Mouse (Mus musculus): ENCODE results near the gene Ldha. TPM values are rescaled to one million over a fixed set of nuclear protein-coding genes. Genes with fewer than 3 reads are reported as not detected.
"Not testable (repeated sequence)": the region's sequence is repeated elsewhere in the genome, so short reads cannot be mapped to it uniquely, and the experiment has no call there.

Ldha gene
- total RNA-seq (2022) = 100 to 1,000 TPM; 313 to 352 (median 334) TPM

DNA sequence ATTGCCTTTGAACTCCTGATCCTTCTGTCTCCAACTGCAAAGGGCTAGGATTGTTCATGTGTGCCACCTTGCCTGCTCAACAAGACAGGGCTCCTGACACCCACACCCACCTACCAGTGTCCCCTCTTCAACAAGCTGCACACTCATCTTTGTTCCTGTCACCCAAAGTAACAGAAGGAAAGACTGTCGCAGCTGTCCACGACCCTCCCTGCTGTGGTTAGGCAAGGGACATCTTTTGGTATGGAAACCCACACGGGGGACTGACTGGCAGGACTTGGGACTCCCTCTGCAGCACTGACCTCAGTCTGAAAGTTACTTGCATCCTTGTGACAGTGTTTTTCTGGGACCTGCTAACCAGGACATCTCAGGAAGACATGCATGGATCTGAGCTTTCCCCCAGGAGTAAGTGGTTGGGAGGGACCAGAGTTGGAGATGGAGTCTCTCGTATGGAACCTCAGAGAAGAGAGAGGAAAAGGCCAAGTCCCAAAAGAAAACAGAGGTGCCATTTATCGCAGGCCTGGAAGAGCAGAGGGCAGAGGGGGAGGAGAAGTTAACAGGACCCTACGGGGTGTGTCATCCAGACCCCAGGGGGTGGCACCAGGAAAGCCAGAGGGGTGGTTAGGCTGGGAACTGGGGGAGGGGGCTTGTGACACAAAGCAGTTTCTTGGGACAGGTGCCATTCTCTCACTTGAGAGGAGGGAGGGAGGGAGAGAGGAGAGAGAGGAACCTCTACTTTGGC is at the start of gene Ldha:
Gene Ldha (plus strand): TSS at position 689 of the 739 bp plus-strand sequence.
- DNase-seq (ENCODE audit: low spot score in 2 of 2) = no peak

DNA sequence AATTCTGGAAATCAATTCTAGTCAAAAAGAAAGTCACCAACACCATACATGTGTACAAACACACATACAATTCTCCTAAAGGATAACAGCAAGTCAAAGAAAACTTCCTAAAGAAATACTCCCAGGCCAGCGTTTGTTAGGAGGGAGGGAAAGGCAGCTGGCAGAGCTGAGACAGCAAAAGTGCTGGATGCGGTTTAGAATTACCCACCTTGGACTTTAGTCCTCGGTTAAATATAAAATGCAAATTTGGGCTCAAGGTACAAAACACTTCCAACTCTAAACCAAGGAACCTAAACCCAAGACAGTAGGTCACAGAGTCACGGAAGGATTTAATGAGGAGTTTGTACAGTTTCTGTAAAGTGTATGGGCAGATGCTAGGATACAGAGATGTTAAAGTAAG is 47.4 kb upstream of the Ldha start:
- DNase-seq (ENCODE audit: low spot score in 2 of 2) = no peak

DNA sequence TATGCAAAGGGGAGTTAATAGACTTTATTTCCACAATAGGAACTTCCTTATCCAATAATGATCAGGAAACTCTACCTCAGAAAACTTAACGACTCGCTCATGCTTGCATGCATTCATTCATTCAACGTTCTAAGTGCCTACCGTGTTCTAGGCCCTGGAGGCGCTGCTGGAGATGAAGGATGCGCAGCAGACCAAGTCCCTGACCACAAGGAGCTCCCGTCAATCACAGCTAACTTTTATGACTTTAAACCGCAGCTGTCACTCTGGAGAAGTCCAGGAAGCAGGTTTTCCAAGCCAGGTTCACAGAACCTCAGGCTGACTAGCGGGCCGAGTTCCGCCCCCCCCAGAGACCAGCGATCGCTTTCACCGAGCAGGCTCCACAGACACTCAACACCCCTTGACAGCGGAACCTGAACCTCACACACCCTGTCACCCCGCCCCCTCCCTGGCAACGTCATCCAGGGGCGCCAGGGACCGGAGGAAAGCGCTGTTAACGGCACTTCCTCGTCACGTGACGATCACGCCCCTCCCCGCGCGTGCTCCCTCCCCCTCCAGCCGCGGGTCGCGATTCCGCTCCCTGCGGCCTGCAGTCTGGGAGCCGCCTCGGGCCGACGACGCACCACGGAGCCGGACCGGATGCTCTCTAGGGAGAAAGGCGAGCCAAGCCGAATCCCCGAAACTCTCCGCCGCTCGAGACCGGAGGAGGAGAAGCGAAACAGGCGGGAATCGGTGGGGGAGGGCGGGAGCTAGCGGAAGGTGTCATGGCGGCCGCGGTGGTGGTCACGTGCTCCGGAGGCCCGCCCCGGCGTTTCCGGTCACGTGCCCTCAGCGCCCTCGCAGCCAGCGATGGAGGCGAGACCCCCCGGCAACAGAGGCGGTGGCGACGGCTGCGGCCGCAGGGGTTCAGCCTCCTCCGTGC is 45.7 kb upstream of the Ldha start, which contains the start of the genes Hps5 and Gtf2h1:
Gene Hps5 (minus strand): TSS at position 778 of the 919 bp plus-strand sequence.
Gene Gtf2h1 (plus strand): TSS at position 817 of the 919 bp plus-strand sequence.
- peak; percentile 95 to 96 for DNase-seq (ENCODE audit: low spot score in 2 of 2)

DNA sequence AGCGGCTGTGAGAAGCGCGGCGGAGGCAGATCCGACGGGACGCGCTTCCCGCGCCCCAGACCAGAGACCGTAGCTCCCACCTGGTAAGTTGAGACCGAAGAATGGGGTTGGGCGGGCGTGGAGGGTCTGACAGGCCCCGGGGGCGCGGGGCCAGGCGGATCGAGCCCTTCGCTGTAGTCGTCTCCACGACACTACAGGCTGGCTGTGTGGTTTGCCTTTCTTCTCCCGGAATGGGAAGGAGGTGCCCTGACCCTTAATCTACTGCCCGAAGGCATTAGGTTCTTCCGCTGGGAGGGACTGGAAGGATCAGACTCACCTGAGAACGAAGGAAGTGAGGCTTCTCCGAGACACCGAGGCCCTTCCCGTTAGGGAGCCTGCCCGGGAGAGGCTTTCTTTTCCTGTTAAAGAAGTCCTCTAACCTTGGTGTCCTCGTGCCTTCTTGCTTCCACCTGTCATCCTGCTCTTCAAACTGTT is 45.0 kb upstream of the Ldha start:
- no peak for DNase-seq (ENCODE audit: low spot score in 2 of 2)

DNA sequence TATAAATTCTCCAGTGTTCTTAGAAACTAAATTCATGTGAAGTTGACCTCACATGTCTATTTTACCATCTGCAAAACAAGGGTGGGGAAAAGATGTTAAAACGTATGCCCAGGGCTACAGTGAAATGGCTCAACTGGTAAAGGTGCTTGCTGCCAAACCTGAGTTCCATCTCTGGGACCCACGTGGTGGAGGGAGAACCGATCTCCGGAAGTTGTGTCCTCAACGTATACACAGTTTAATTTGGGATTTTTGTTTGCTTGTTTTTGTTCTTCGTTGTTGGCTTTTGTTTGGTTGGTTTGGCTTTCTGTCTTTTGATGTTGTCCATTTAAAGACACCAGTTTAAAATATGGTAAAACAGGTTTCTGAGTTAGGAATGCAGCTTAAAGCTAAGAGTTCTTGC is 44.5 kb upstream of the Ldha start:
- no peak for DNase-seq (ENCODE audit: low spot score in 2 of 2)

DNA sequence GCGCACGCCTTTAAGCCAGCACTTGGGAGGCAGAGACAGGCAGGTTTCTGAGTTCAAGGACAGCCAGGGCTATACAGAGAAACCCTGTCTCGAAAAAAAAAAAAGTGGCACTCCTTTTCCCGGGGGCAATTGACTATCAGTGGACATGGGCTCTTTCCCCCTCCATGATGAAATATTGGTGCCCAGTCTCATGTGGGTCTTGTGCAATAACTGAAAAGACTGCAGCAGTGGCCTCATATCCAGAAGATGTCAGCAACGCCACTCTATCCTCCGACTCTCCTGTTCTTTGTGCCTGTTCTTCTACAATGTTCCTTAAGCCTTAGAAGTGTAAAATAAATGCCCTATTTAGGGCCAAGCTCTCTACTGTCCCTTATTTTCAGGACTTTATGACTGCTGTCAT is 30.9 kb upstream of the Ldha start:
- DNase-seq (ENCODE audit: low spot score in 2 of 2) = no peak

DNA sequence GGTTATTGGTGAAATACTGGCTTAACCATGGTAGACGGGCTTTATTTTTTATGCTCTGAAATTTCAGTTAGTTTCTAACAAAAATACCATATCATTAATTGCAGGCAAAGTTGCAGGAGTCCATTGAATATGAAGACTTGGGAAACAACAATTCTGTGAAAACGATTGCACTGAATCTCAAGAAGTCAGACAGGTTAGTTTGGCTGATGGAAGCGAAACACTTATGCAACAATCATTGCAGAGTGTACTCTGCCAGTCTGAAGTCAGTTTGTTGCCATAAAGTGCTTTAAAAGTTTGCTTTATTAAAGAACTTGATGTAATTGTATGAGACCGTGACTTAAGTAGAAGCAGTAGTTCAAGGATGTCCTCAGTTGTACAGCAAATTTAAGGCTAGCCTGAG is 27.3 kb upstream of the Ldha start:
- DNase-seq (ENCODE audit: low spot score in 2 of 2) = no peak

DNA sequence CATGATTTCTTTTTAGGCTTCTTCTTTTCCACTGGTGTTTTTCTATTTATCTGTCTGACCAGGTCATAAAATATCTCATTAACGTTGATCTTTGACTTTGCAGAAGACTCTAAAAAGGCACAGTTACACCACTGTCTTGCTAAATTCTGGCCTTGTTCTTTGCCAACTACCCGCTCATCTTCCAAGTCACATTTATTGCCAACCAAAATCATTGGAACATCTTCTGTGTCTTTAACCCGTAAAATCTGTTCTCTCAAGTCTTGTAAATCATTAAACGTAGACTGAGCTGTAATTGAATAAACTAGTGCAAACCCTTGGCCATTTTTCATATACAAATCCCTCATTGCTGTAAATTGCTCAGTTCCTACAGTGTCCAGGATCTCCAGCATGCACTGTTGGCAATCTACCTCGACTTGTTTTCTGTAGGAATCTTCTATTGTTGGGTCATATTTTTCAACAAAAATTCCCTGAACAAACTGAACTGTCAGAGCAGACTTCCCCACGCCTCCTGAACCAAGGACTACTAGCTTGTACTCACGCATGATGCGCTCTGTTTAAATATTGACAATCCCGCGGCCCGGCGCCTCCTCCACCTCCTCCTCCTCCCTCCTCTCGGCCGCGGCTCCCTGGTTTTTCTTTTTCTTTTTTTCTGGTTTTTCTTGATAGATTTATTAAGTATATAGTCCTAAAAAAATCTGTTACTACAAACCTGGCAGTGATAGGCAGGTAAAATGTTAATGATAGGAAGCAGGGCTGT is 20.2 kb upstream of the Ldha start:
- DNase-seq (ENCODE audit: low spot score in 2 of 2) = not testable (repeated sequence)

DNA sequence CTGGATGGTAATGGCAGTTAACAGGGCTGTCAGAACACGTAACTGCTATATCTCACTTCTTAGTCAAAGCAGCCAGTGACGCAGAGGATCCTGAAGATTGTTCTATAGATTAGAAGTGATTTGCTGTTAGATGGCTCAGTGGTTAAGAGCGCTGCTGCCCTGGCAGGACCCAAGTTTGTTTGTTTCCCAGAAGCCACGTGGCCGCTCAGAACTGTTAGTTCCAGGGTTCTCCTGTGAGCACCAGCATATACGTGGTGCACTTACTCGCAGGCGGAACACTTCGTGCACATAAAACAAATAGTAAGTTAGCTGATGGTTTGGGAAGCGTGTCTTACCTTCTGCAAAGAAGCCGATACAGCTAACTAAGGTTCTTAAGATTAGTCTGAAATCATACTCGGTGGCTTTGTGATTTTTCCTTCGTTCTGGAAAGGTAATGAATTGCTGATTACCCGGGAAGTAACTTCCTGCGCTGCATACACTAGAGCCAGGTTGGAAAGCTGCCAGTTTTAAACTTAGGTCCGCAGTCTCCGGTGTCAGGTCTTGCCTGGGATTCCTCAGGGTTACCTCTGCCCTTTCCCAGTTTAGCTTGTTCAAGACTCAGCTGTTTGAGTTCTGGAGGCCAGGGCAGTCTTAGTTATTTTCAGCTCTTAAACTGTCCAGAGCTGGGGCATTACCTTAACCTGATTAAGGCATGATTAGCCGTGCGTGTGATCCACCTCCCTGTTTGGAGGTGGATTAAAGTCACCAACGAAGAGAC is 14.1 kb upstream of the Ldha start:
- DNase-seq (ENCODE audit: low spot score in 2 of 2) = no peak

DNA sequence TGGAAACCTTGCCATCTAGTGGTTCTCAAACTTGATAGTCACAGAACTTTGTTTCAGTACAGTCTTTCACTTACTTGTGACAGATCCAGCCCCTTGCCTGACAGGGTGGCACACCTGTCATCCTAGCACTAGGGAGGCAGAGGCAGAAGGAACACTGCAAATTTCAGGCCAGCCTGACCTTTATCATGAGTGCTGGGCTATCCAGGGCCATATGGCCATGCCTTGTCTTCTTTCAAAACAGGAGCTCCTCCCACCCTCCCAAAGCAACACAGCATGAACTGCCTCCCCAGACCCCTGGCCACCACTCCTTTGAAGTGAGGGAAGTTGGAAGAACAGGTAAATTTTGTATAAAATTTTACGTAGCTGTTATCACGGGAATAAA is 13.5 kb upstream of the Ldha start:
- DNase-seq (ENCODE audit: low spot score in 2 of 2) = no peak

DNA sequence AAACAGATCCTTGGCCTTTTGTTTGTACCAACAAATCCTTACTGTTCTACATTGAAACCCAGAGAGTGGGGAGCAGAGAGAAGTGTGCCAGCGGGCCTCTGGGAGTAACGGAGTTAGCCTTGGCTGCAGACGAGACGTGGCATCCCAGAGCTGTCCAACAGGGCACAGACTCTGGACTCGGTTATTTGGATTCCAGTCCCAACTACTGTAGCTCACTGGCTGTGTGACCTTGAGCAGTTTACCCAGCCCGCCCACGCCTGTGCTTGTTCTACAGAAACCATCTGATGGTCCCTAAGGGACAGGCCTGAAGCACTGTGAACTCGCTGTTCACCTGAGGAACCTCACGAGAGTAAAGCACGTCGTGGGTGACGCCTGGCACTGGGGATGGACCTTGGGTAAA is 11.4 kb upstream of the Ldha start:
- no peak for DNase-seq (ENCODE audit: low spot score in 2 of 2)

DNA sequence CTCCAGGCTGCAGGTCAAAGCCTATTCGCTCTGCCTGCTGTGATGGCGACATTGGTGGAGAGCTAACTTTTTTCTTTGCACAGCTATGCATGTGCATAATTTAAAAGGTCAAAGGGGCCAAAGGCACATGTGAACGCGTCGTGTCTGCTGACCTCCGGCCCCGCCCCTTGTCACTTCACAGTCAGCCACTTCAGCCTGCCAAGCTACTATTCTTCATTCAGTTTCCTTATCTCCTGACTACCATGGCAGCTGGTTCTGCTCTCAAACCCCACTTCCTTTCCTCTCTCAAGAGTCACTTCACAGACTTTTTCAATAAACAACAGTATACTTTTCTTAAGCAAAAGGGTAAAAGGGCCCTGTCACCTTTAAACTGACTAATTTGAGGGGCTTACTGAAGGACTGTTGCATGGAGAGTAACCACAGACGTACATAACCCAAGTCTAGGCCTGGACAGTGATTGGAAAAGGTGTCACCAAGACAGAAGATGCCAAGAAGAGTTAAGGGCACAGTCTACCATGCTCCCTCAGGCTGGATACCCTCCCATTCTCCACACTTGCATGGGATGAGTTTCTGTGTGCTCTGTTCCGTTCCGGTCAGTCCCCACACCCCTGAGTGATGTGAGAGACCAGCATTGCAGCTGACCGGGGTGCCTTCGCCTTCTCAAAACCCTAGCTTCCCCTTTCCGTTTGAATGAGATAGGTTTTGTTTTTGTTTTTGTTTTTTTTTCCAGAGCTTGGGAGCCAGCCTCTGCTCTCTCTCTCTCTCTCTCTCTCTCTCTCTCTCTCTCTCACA is 10.3 kb upstream of the Ldha start:
- no peak for DNase-seq (ENCODE audit: low spot score in 2 of 2)

DNA sequence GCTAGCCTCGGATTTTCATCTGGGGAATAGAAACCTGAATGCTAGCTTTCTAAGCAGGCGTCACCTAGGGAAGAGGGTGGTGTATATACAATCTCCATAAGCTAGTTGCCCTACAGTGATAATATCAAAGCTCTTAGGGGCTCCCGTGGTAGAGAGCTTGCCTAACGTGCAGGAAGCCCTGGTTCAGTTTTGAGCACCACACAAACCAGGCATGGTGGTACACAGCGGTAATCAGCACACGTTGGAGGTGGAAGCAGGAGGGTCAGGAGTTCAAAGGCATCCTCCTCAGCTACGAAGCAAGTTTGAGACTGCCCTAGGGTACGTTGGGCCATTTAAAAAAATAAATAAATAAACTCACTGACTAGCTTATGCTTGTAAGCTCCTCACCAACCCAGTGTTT is 9.6 kb upstream of the Ldha start:
- no peak for DNase-seq (ENCODE audit: low spot score in 2 of 2)

DNA sequence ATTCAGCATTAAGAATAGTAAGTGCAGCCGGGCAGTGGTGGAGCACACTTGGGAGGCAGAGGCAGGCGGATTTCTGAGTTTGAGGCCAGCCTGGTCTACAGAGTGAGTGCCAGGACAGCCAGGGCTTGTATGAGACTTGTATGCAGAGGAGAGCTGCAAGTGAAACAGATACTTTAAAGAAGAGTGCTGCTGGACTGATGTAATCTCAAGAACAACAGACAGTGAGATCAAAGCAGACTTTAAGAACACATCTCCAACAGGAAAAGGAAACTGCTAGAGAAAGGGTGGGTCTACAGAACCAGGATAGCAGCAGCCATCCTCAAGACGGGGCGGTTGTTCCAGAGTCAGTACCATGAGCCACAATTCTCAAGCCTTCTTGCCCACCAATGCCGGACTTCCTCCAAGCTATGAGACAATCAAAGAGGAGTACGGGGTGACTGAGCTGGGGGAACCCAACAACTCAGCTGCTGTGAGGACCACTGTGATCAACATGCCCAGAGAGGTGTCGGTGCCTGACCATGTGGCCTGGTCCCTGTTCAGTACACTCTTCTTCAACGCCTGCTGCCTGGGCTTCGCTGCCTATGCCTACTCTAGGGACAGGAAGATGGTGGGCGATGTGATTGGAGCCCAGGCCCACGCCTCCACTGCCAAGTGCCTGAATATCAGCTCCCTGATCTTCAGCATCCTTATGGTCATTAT is 9.0 kb upstream of the Ldha start:
- DNase-seq (ENCODE audit: low spot score in 2 of 2) = not testable (repeated sequence)

DNA sequence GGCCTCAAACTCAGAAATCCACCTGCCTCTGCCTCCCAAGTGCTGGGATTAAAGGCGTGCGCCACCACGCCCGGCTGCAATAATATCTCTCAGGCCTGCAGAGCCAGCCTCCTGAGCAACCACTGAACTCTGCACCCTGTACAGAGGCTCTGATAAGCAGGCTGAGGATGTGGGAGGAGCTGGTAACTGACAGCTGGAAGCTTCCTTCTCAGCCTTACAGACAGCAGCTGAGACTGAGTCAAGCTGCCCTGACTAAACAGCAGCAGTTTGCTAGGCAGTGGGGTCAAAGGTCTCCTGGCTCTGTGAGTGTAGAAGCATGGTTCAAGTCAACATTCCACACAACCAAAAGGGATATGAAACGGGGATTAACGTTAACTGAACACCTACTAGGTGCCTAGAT is 8.0 kb upstream of the Ldha start:
- DNase-seq (ENCODE audit: low spot score in 2 of 2) = no peak

DNA sequence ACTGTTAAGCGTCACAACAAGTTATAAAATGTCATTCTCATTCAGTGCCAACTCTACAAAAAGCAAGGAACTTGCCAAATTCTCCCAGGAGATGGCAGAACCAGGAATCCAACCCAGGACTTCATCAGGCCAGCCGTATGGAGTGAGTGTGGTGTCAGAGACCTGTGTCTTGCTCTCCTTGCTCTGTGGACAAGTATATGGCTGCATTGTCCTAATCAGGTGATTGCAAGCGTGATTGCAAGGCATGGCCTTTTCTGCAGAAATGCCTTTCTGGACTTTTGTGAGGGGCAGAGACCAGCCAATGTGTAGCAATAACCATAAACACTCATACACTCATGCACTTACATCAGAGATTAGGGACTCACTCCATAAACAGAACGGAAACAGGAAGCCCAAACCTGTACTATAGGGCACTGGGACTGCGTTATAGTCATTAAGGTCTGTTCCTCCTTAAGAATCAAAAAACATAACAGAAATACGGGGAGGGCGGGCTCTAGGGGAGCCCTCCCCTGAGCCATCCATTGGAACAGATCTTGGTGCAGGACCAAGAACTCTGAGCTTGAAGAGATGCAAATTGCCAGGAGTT is 7.5 kb upstream of the Ldha start:
- DNase-seq (ENCODE audit: low spot score in 2 of 2) = no peak

DNA sequence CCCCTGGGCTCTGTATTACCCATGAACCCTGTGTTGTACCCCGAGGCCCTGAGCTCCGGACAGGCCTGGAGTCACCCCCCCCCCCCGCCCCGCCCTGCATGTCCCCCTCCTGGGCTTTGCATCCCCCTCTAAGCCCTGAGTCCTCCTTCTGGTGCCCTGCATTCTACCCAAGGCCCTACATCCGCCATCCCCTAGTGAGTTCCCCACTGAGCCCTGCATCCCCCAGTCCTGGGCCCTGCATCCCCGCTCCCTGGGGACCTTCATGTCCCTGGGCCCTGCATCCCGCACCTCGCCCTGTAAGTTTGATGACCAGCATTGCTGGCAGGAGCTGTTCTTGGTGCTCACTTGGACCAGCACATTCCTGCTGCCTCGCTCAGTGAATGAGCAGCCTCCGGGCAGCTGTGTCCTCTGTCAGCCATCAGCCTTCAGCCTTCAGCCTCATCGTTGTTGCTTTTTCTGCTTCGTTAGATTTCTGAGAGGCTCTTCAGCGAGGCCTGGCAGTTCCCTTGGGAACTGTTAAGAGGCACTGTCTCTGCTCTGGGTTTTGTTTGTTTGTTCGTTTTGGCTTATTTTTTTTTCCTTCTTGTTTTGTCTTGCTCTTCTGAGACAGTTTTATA is 6.2 kb upstream of the Ldha start:
- DNase-seq (ENCODE audit: low spot score in 2 of 2) = no peak

DNA sequence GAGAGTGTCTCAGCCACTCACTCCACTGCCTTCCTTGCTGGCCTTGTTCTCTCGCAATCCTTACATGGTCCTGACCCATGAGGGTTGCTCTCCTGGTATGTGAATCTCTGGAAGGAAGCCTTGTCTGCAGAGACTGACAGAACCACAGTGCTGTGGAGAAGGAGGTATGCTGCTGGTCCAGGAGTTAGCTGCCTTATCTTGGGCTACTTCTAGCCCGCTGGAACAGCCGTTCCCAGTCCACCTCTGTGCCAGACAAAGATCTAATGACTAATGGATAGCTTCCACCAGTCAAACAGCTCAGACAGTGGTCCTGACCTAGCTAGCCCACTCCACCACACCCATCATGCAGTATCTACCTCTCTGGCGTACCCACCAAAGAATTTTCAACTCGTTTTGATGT is 4.9 kb upstream of the Ldha start:
- no peak for DNase-seq (ENCODE audit: low spot score in 2 of 2)

DNA sequence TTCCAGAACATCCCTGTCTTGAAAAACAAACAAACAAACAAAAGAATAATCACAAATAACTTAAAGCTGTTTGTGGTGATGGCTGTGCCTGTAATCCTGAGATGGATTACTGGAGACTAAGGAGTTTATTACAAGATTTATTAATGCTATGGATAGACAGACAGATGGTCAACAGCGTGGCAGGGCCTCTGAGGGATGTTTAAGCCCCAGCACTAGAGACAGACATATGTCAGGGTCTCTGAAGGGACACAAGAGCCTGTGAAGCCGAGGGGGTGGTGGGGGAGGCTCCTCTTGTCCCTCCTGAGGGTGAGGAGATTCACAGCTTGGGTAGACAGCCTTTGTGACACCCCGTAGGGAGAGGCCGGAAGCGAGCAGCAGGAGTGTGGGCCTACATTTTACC is 4.2 kb upstream of the Ldha start:
- no peak for DNase-seq (ENCODE audit: low spot score in 2 of 2)
